Mouse (Mus musculus) cortical plate, adult 2 months (tissue): ENCODE measurements around the gene Scaf1.

ENCODE experiments used
- CTCF ChIP-seq: fragments of 200-500 bp; IDR thresholded peaks from 2 replicates; pipeline ENCODE4 v1.5.1; 2011; ENCODE audit warnings: mild to moderate bottlenecking, control low read depth, low read length; ENCODE audit not compliant: insufficient read depth; ENCODE audit errors: extremely low read depth
- POLR2A ChIP-seq: fragments of 200-500 bp; IDR thresholded peaks from 2 replicates; pipeline ENCODE4 v1.6.1; 2011; ENCODE audit warnings: mild to moderate bottlenecking, low read length, control low read depth; ENCODE audit not compliant: insufficient read depth; ENCODE audit errors: extremely low read depth

GRCm38 (mm10) chr7:45035631-45036030 lies 19.5 kb upstream of the Scaf1 start:
- TF ChIP-seq POLR2A: no peak
- no peak for TF ChIP-seq CTCF
